In the genomic region with DNA sequence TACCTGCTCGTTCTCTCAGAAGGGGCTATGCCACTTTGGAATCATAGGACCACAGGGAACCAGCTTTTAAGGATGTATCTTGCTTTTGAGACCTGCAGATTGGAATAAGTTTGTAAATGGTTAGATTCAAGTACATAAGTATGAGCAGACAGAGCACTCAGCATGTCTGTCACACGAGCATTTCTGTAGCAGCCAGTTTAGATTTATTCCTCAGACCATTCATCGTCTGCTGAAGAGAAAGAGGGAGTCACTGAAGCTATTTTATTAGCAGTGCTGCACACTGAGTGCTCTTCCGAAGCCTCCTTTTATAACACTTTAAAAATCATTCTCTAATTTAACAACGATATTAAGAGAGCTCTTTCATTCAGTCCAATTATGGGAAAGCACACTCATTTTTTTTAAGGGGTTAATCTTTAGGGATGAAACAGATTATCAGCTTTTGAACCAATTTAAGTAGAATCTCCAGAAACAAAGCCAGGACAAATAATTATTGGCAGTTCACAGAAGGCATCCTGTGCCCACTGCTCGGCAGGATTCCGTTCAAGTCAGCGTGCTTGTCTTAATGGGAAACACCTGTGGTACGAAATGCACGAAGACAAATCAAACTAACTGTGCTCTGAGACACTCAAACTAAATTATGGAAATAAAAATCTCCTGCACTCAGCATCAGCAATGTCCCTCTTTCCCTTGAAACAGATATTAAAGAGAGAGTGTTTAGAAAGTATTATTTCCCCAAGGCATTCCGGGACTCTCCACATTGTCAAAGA, we compare ENCODE assay signal across 15 mouse cellular contexts.
A peak's percentile ranks its signal among the peaks of the same experiment; 100 is the strongest.
DNase-seq lines count a peak whose midpoint lies in the region; ATAC-seq lines count a peak whose summit lies in the region.
"Had no signal": no experiment of that assay in that cellular context is flagged by ENCODE, and none has a peak within 500 bp of the region (broad histone marks: within the 10 kb centered on the region; RNA-seq: fewer than 3 reads in every experiment).

No protein-coding gene starts in this region.

- H3K4me3 ChIP-seq in midbrain, embryonic 11.5 days (ENCODE audit: low read depth, low read length): no peak overlapping the region
- no peak overlapping the region for H3K4me3 ChIP-seq in midbrain, embryonic 10.5 days
- H3K4me3 ChIP-seq in embryonic facial prominence, embryonic 10.5 days: no peak overlapping the region
- no peak overlapping the region for H3K4me3 ChIP-seq in limb, embryonic 10.5 days
- H3K4me3 ChIP-seq in neural tube, embryonic 15.5 days (replicated peaks): no peak overlapping the region
- H3K4me3 ChIP-seq: liver, embryonic 15.5 days had no signal

- H3K27me3 ChIP-seq in midbrain, embryonic 11.5 days (ENCODE audit: control insufficient read depth, insufficient read depth, low read length): no peaks in the 10 kb centered on the region
- H3K27me3 ChIP-seq in midbrain, embryonic 10.5 days (ENCODE audit: low read depth, poor library complexity, severe bottlenecking): no peaks in the 10 kb centered on the region
- H3K27me3 ChIP-seq in embryonic facial prominence, embryonic 10.5 days (replicated peaks; ENCODE audit: low read depth, poor library complexity, severe bottlenecking): no peaks in the 10 kb centered on the region; the same call in 1 of the 2 replicates
- no peaks in the 10 kb centered on the region for H3K27me3 ChIP-seq in limb, embryonic 10.5 days (ENCODE audit: low read depth, poor library complexity, severe bottlenecking)
- no peaks in the 10 kb centered on the region for H3K27me3 ChIP-seq in neural tube, embryonic 15.5 days (replicated peaks)
- H3K27me3 ChIP-seq: liver, embryonic 15.5 days had no signal

- no peaks in the 10 kb centered on the region for H3K36me3 ChIP-seq in midbrain, embryonic 11.5 days (ENCODE audit: control insufficient read depth, insufficient read depth, low read length)
- no peaks in the 10 kb centered on the region for H3K36me3 ChIP-seq in midbrain, embryonic 10.5 days
- no peaks in the 10 kb centered on the region for H3K36me3 ChIP-seq in embryonic facial prominence, embryonic 10.5 days (replicated peaks)
- H3K36me3 ChIP-seq in limb, embryonic 10.5 days: no peaks in the 10 kb centered on the region
- no peaks in the 10 kb centered on the region for H3K36me3 ChIP-seq in neural tube, embryonic 15.5 days
- H3K36me3 ChIP-seq: G1E; liver, embryonic 15.5 days had no signal

- ATAC-seq in midbrain, embryonic 11.5 days (ENCODE audit: low FRiP score): no peak
- no peak; the same call in 1 of the 2 replicates for ATAC-seq in neural tube, embryonic 15.5 days (ENCODE audit: low FRiP score)
- no peak for ATAC-seq in erythroid progenitor cell, adult 5-6 weeks (replicated peaks; ENCODE audit: low FRiP score, poor library complexity, severe bottlenecking)
- ATAC-seq: intestine, embryonic 16.5 days had no signal

- H3K9me3 ChIP-seq in midbrain, embryonic 11.5 days (ENCODE audit: control insufficient read depth, low read length): no peaks in the 10 kb centered on the region
- H3K9me3 ChIP-seq in midbrain, embryonic 10.5 days (replicated peaks): no peaks in the 10 kb centered on the region
- H3K9me3 ChIP-seq in embryonic facial prominence, embryonic 10.5 days: no peaks in the 10 kb centered on the region
- no peaks in the 10 kb centered on the region for H3K9me3 ChIP-seq in limb, embryonic 10.5 days (replicated peaks)
- H3K9me3 ChIP-seq in neural tube, embryonic 15.5 days (replicated peaks): no peaks in the 10 kb centered on the region
- H3K9me3 ChIP-seq: liver, embryonic 15.5 days had no signal

- peak; percentile 77 for DNase-seq in midbrain, embryonic 11.5 days (ENCODE audit: low spot score, missing footprints)
- no peak for DNase-seq in midbrain, embryonic 10.5 days (ENCODE audit: low spot score)
- DNase-seq in embryonic facial prominence, embryonic 10.5 days (ENCODE audit: low spot score): peak; percentile 38
- no peak for DNase-seq in limb, embryonic 10.5 days (ENCODE audit: low spot score)
- DNase-seq in heart, postnatal 10 days: no peak
- DNase-seq: cerebellum, adult 11 months; kidney, postnatal 10 days; left cerebral cortex, postnatal 4 days; lung, postnatal 14 days; thymus, adult 18-20 months had no signal

- no peak overlapping the region for H3K27ac ChIP-seq in midbrain, embryonic 11.5 days (ENCODE audit: low read depth, low read length)
- H3K27ac ChIP-seq in midbrain, embryonic 10.5 days (replicated peaks): no peak overlapping the region
- H3K27ac ChIP-seq in embryonic facial prominence, embryonic 10.5 days (replicated peaks): 0 out of 2 replicates have a peak overlapping the region, but pooled peaks have one; percentile 14
- H3K27ac ChIP-seq in limb, embryonic 10.5 days: peak overlapping the region; percentile 42
- H3K27ac ChIP-seq in neural tube, embryonic 15.5 days (replicated peaks): no peak overlapping the region
- H3K27ac ChIP-seq: liver, embryonic 15.5 days had no signal

- H3K9ac ChIP-seq in midbrain, embryonic 11.5 days (ENCODE audit: low read length): no peak overlapping the region
- H3K9ac ChIP-seq in neural tube, embryonic 15.5 days (replicated peaks): no peak overlapping the region
- H3K9ac ChIP-seq: liver, embryonic 15.5 days had no signal

- no peak overlapping the region for H3K4me2 ChIP-seq in midbrain, embryonic 11.5 days
- peak overlapping the region; percentile 32 for H3K4me2 ChIP-seq in neural tube, embryonic 15.5 days
- H3K4me2 ChIP-seq: liver, embryonic 15.5 days had no signal

- WGBS in midbrain, embryonic 11.5 days: 53% methylated on average over 11 of the region's 11 CpGs
- WGBS in midbrain, embryonic 10.5 days: 54% methylated on average over 11 of the region's 11 CpGs
- WGBS in embryonic facial prominence, embryonic 10.5 days: 29% methylated on average over 11 of the region's 11 CpGs
- WGBS in limb, embryonic 10.5 days: 29% methylated on average over 11 of the region's 11 CpGs
- 24% methylated on average over 11 of the region's 11 CpGs for WGBS in neural tube, embryonic 15.5 days

- intact Hi-C loops in heart, postnatal 10 days (cut with DNase I): no loop called here

- H3K4me1 ChIP-seq in midbrain, embryonic 11.5 days (ENCODE audit: control insufficient read depth, insufficient read depth, low read length): no peaks in the 10 kb centered on the region
- peaks cover 4% of the 10 kb centered on the region; the same call in 1 of the 2 replicates for H3K4me1 ChIP-seq in midbrain, embryonic 10.5 days
- peaks cover 14% of the 10 kb centered on the region for H3K4me1 ChIP-seq in embryonic facial prominence, embryonic 10.5 days
- peaks cover 30% of the 10 kb centered on the region for H3K4me1 ChIP-seq in limb, embryonic 10.5 days
- 0 out of 2 replicates have a peak, but pooled peaks cover 4% of the 10 kb centered on the region for H3K4me1 ChIP-seq in neural tube, embryonic 15.5 days
- H3K4me1 ChIP-seq: liver, embryonic 15.5 days had no signal

Comparison
In these comparisons a context has a peak if more than half of its experiments do, and no peak if none do; other contexts are left out.
1. DNase-seq: peak in midbrain, embryonic 11.5 days (single experiment) and embryonic facial prominence, embryonic 10.5 days (single experiment); none in midbrain, embryonic 10.5 days (single experiment), limb, embryonic 10.5 days (single experiment) and heart, postnatal 10 days (0 of 2).
2. H3K27ac ChIP-seq: peak in embryonic facial prominence, embryonic 10.5 days (single experiment) and limb, embryonic 10.5 days (single experiment); none in midbrain, embryonic 11.5 days (single experiment), midbrain, embryonic 10.5 days (single experiment) and neural tube, embryonic 15.5 days (single experiment).